Mouse (Mus musculus): Measurements from ENCODE around the gene Vps25. TPM values are rescaled to one million over a fixed set of nuclear protein-coding genes. Genes with fewer than 3 reads are reported as not detected.
A peak's percentile ranks its signal among the peaks of the same experiment; 100 is the strongest.

Gene Vps25
- total RNA-seq, 2 experiments from 2014 or later = 31.3 to 91.5 TPM

- ATAC-seq (replicated peaks; ENCODE audit: low FRiP score, poor library complexity, severe bottlenecking) = no peak
Observed at GRCm38 (mm10) chr11:101238071-101238647, 15.3 kb upstream of the Vps25 start.

GRCm38 (mm10) chr11:101245071-101245470, 8.4 kb upstream of the Vps25 start:
- ATAC-seq (replicated peaks; ENCODE audit: low FRiP score, poor library complexity, severe bottlenecking) = no peak

DNA sequence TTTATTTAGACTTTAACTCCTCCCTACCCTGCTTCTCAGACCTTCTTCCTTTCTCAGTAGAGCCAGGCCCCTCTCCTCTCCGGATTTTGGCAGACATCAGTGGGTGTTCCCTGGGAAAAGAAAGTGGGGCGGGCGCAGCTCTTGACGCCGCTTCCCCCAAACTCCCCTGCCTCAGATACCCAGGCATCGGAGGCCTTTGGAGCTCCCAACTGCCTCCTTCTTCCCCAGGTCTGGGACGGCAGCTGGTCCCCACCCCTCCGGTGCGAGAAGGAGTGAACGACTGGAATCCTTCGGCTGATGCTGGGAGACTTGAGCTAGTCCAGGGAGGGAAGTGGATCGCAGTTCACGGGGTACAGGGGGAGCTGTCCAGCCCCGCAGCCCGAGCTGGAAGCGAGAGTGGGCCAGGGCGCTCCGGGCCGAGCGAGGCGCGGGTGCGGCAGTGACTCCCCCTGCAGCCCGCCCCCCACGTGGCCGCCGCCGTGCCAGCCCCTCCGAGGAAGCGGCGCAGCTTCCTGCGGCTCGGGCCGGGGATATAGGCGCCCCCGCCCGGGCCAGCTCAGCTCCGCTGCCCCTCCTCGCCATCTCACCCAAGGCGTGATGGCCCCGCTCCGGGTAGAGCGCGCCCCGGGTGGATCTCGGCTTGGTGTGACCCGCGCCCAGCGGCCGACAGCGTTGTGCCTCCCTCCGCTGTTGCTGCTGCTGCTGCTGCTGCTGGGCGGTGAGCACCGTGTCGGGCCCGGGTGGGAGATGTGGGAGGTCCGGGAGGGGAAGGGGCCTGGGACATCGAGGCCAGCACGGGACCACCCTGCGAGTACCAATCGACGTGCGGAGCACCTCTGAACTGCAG, 7.4 kb upstream of the Vps25 start, which contains the start of gene Ramp2:
Gene Ramp2, plus strand, starts transcription at position 174 of the 847 bp plus-strand sequence.
- no peak for ATAC-seq (replicated peaks; ENCODE audit: low FRiP score, poor library complexity, severe bottlenecking)

DNA sequence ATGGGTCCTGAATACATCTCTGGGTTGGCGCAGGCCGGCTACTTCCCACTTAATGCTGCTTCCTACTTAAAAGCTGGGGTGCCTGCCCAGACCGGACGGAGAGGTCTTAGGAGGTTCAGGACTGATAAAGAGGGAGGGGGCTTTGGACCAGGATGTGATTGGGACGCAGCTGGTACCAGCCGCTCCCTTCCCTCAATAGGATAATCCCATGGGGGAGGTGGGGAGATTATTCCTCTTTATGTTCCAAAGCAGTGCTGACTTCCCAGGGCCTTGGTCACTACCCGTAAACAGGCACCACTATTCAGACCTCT, 6.8 kb upstream of the Vps25 start:
- no peak for ATAC-seq (replicated peaks; ENCODE audit: low FRiP score, poor library complexity, severe bottlenecking)

DNA sequence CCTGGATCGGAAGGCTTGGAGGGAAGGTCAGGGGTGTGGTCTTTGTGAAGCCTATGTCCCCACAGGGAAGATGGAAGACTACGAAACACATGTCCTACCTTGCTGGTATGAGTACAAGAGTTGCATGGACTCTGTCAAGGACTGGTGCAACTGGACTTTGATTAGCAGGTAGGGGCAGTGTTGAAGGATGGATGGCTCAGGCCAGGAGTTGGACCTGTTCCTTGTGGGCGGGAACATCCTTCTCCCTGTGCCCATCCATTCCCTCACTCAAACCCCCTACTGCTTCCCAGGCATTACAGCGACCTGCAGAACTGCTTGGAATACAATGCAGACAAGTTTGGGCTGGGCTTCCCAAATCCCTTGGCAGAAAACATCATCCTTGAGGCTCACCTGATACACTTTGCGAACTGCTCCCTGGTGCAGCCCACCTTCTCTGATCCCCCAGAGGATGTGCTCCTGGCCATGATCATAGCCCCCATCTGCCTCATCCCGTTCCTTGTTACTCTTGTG, 5.9 kb upstream of the Vps25 start:
- no peak for ATAC-seq (replicated peaks; ENCODE audit: low FRiP score, poor library complexity, severe bottlenecking)

GRCm38 (mm10) chr11:101248258-101248994, 5.1 kb upstream of the Vps25 start:
- ATAC-seq (replicated peaks; ENCODE audit: low FRiP score, poor library complexity, severe bottlenecking) = 0 out of 2 replicates have a peak, but pooled peaks have one; percentile 50

- ATAC-seq (replicated peaks; ENCODE audit: low FRiP score, poor library complexity, severe bottlenecking) = no peak
Observed at GRCm38 (mm10) chr11:101251031-101251430, 2.5 kb upstream of the Vps25 start.

DNA sequence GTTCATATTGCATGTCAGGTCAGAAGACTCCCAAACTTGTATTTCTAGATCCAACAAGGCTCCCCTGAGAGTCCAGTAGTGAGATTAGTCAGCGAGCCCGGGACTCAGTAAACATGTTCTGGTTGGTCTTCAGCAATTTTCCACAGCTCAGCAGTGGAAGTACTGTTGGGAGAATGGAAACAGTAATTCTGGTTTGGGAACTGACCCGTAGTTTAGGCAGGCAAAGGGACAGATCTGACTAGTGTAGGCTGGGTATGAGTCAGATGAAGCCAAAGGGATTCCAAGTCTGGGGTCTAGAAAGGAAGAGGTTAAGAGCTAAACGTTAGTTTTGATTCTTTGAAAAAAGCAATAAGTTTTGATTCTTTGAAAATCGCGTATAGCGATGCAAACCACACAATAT, 566 bp upstream of the Vps25 start:
- ATAC-seq (replicated peaks; ENCODE audit: low FRiP score, poor library complexity, severe bottlenecking) = peak; percentile 44

GRCm38 (mm10) chr11:101255826-101256775, 2.6 kb downstream of the Vps25 start:
- no peak for ATAC-seq (replicated peaks; ENCODE audit: low FRiP score, poor library complexity, severe bottlenecking)

DNA sequence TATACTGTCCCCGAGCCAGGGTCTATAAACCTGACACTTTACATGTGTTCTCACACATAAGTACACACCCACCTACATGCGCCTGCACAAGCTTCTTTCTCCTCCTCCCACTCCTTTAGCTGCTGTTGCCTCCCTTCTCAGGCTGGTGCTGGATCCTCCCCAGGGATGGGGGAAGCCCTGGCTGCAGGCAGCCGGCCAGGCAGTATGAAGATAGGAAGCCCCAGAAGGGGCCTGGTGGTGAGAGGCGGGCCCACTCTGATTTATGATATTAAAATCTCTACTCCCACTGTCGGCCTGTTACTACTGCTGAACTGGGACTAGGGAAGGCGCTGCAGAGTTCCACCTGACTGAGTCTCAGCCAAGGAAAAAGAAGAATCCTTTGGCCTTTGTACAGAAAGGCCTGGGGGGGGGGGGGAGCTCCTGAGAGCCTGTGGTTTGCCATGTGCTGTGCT, 5.8 kb downstream of the Vps25 start:
- peak; percentile 31; the same call in 1 of the 2 replicates for ATAC-seq (replicated peaks; ENCODE audit: low FRiP score, poor library complexity, severe bottlenecking)

DNA sequence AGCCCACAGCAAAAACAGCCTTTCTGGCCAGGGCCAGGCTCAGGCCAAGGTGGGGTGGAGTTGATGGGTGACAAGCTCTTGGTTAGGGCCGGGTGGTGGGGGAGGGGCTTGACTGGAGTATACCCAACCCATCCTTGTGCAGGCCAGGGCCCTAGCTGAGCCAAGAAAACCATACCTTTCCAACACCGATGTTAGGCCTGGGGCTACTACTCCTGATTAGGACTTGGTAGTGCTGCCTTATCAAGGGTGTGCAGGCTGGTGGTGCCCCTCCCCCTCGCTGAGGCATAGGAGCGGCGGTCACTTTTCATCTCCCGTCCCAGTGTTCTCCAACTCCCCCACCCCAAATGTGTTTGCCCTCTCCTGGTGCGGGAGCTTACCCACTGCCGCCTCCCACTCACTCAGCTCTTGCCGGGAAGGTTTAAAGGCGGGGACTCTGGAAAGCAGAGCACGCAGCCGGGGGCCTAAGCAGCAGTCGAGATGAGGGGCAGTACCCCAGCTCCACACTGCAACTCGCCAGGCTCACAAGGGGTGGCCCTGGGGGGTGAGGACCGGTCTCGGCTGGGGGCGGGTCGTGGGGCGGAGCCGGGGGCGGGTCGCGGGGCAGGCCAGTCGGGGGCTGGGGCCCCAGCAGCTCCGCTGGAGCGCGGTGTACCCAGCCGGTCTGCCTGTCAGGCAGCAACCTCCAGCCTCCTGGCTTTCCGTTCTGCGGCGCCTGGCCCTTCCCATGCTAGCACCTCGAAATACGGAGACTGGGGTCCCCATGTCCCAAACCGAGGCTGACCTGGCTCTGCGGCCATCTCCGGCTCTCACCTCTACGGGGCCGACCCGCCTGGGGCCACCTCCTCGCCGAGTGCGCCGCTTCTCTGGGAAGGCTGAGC, 6.7 kb downstream of the Vps25 start, which contains the start of gene Wnk4:
Gene Wnk4, plus strand, starts transcription at position 620 of the 878 bp plus-strand sequence.
- ATAC-seq (replicated peaks; ENCODE audit: low FRiP score, poor library complexity, severe bottlenecking) = peak; percentile 89

- ATAC-seq (replicated peaks; ENCODE audit: low FRiP score, poor library complexity, severe bottlenecking) = peak; percentile 8; the same call in 1 of the 2 replicates
Observed at GRCm38 (mm10) chr11:101260826-101261380, 7.4 kb downstream of the Vps25 start.

- no peak for ATAC-seq (replicated peaks; ENCODE audit: low FRiP score, poor library complexity, severe bottlenecking)
Observed at GRCm38 (mm10) chr11:101262272-101262967, 8.9 kb downstream of the Vps25 start.

DNA sequence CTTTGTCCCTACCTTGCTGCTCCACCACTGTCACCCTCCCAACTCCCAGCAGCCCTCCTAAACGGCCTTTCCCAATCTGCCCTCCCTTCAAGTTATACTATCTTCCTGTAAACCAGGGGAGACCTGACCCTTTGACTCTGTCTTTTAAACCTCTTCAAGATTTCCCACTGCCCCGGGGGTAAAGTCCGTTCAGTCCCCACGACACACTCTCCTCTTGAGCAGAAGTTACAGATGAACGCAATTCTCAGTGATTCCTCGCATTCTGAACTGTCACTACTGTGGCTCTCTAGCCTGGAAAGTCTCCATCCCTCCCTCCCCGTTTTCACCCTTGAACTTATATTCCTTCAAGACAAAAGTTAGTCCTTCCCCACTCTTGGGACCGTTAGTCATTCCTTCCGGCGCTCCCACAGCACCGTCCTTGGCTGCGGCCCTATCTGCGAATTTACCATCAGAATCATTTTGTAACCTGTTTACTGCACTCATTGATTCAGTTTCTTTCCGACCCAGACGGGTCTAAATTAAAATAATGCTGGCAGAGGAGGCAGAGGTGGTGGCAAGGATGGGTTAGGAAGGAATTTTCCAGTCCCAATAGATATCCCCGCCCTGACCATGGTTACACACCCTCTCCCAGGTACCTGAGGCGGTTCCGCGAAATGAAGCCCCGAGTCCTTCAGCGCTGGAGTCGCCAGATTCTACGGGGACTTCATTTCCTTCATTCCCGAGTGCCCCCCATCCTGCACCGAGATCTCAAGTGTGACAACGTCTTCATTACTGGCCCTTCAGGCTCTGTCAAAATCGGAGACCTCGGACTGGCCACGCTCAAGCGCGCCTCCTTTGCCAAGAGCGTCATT, 9.9 kb downstream of the Vps25 start:
- no peak for ATAC-seq (replicated peaks; ENCODE audit: low FRiP score, poor library complexity, severe bottlenecking)

DNA sequence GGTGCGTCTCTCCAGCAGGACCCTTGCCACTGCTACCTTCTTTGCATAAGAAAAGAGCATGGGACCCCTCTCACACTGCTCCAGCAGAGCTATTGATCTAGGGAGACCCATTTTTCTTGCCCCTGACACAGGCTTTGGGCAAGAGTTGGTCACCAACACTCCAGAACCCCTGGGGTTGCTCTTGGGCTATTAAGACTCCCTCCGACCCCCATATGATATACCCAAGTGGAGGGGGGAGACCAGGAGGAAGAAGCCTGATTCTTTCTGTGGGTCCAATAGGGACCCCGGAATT, 10.4 kb downstream of the Vps25 start:
- ATAC-seq (replicated peaks; ENCODE audit: low FRiP score, poor library complexity, severe bottlenecking) = no peak

DNA sequence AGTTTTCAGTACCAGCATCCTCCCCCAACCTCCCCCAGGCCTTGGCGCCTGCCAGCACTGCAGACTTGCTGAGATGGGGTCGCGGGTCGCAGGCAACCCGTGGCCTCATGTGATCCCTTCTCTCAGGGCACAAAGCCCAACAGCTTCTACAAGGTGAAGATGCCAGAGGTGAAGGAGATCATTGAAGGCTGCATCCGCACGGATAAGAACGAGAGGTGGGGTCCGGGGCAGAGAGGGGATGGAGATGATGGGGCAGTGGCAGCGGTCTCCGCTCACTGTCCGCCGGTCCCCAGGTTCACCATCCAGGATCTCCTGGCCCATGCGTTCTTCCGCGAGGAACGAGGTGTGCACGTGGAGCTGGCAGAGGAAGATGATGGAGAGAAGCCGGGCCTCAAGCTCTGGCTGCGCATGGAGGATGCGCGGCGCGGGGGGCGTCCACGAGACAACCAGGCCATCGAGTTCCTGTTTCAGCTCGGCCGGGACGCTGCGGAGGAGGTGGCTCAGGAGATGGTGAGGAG, 11.5 kb downstream of the Vps25 start:
- no peak for ATAC-seq (replicated peaks; ENCODE audit: low FRiP score, poor library complexity, severe bottlenecking)
